Mouse (Mus musculus) liver, embryonic 14.5 days (tissue): ENCODE data around the gene Apom. TPM values are rescaled to one million over a fixed set of nuclear protein-coding genes. Genes with fewer than 3 reads are reported as not detected.
A peak's percentile ranks its signal among the peaks of the same experiment; 100 is the strongest.

Source experiments
- ATAC-seq: fragments of 200-750 bp; cut with Nextera tagmentation; 2 replicates; pipeline ENCODE4 v1.8.0; 2017; ENCODE audit warnings: moderate number of reproducible peaks, mild to moderate bottlenecking, moderate library complexity; ENCODE audit not compliant: insufficient read depth
- DNase-seq, 3 experiments: peaks; one replicate each; pipeline ENCODE4 v3.0.0-alpha.2; 2012 to 2013; ENCODE audit warnings: low read depth in 3 of 3, low spot score in 3 of 3
- H3K27ac ChIP-seq: fragments of 300-500 bp; sonication (generic); 2 replicates; pipeline ENCODE4 v1.5.1; 2014; ENCODE audit warnings: moderate library complexity, mild to moderate bottlenecking, control low read depth, inconsistent platforms
- H3K27me3 ChIP-seq: fragments of 300-500 bp; sonication (generic); 2 replicates; pipeline ENCODE4 v1.6.1; 2014; ENCODE audit warnings: mild to moderate bottlenecking, low read length, moderate library complexity; ENCODE audit not compliant: control insufficient read depth, insufficient read depth
- H3K36me3 ChIP-seq: fragments of 300-500 bp; sonication (generic); replicated peaks from 2 replicates; pipeline ENCODE4 v1.6.1; 2014; ENCODE audit warnings: low read depth; ENCODE audit not compliant: control insufficient read depth, insufficient read depth
- H3K4me1 ChIP-seq, 2 experiments: fragments of 200-500 bp in 1 of 2; fragments of 300-500 bp in 1 of 2; sonication (generic) in 1 of 2; replicated peaks; 2 replicates each; pipeline ENCODE4 v1.6.1; 2012 to 2014; ENCODE audit warnings: antibody characterized with exemption in 1 of 2, inconsistent platforms in 1 of 2, low read length in 1 of 2; ENCODE audit not compliant: control insufficient read depth in 2 of 2, insufficient read depth in 2 of 2
- H3K4me2 ChIP-seq: fragments of 300-500 bp; sonication (generic); 2 replicates; pipeline ENCODE4 v1.6.1; 2014; ENCODE audit warnings: low read depth, mild to moderate bottlenecking, control low read depth, moderate library complexity
- H3K4me3 ChIP-seq, 2 experiments: fragments of 200-500 bp in 1 of 2; fragments of 300-500 bp in 1 of 2; sonication (generic) in 1 of 2; 2 replicates each; pipeline ENCODE4 v1.5.1; 2012 to 2014; ENCODE audit warnings: low read depth in 2 of 2, low read length in 2 of 2, mild to moderate bottlenecking in 2 of 2, control low read depth in 1 of 2, inconsistent platforms in 1 of 2, moderate library complexity in 1 of 2; ENCODE audit not compliant: insufficient read depth in 1 of 2
- H3K9ac ChIP-seq: fragments of 300-500 bp; sonication (generic); replicated peaks from 2 replicates; pipeline ENCODE4 v1.6.1; 2014; ENCODE audit warnings: mild to moderate bottlenecking, control low read depth, moderate library complexity
- H3K9me3 ChIP-seq: fragments of 300-500 bp; sonication (generic); 2 replicates; pipeline ENCODE4 v1.6.1; 2016; ENCODE audit warnings: low read length, mixed read lengths; ENCODE audit not compliant: control insufficient read depth
- CTCF ChIP-seq: IDR thresholded peaks from 2 replicates; pipeline ENCODE4 v1.5.1; 2016; ENCODE audit warnings: antibody characterized with exemption, low read depth, control low read depth
- EP300 ChIP-seq: IDR thresholded peaks from 2 replicates; pipeline ENCODE4 v1.6.1; 2016; ENCODE audit warnings: antibody characterized with exemption, low read depth
- WGBS: fragments of 180-500 bp; shearing (Covaris S2); extraction: QIAGEN DNeasy Blood & Tissue Kit; methylation state at CpG from one replicate; pipeline ENCODE4 v1.1.7; 2014; ENCODE audit not compliant: insufficient replicate concordance; 5-methylcytosine and 5-hydroxymethylcytosine counted together
- polyA plus RNA-seq, 2 experiments: library from polyadenylated mRNA; depleted of rRNA in 1 of 2; stranded (reverse) in 1 of 2; unstranded in 1 of 2; fragments of >200 nt; fragmentation: Nextera tagmentation in 1 of 2; extraction: Ambion mirVana in 1 of 2; gene quantifications; 2 replicates each; pipeline versions ENCODE4 v1.2.1 to v1.2.3; 2012 to 2014

Apom gene
- polyA plus RNA-seq, 2 experiments: 317 to 750 TPM

DNA sequence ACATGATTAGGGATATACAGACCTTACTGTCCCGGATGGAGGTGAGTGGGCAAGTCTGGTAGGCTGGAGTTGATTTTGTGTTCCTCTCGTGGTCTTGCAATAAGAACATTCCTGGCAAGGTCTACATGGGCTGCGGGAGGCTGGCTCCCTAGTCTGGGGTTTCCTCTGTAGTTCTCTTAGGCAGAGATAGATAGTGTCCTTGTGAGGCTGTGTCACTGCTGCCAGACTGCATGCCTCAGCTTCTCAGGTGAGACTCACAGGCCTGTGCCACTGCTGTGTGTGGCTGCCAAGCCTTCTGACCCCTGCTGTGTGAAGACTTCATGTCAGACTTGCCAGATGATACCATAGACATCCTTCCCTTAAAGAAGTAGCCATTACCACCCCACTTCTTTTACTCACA is 7.4 kb upstream of the Apom start:
- WGBS: 84% methylated on average over 3 of the region's 3 CpGs
- no peak for TF ChIP-seq EP300

DNA sequence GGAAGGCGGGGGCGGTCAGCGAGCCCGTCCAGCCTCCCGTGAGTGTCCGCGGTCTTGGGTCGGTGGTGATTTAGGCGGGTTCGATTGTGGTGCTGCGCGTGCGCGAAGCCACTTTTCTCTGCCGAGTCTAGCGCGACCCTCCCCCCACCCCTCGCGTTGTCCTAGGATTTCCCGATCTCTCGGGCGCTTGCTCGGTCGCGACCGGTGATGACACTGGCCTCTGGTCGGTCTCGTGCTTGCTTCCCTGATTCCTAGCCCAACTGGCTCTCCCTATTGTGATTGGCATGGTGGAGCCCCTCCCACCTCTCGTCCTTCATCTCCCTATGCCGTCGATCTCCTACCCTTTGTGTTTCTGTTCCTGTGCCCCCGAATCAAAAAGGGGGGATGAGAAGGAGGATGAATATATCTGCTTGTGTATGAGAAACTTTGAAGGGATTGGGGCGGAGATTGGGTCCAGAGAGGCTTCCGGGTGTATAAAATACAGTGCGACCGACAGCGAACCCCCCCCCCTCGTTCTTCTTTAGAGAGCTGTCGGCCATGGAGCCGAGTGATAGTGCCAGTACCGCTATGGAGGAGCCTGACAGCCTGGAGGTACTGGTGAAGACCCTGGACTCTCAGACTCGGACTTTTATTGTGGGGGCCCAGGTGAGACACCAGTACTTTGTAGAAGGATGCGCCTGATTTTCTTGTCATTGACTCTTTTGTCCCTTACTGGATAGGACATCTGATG is 3.9 kb upstream of the Apom start:
- Histone ChIP-seq H3K9me3 (no peaks in the 10 kb centered on the region), H3K4me1 (peaks cover 10 to 12% of the 10 kb centered on the region in 2 experiments), H3K4me3 (peak overlapping the region; percentile 72 to 83), H3K9ac (peak overlapping the region; percentile 81), H3K27me3 (no peaks in the 10 kb centered on the region), H3K36me3 (peaks cover 27% of the 10 kb centered on the region), H3K4me2 (peak overlapping the region; percentile 93), H3K27ac (peak overlapping the region; percentile 69)
- DNase-seq: peak; percentile 40 to 56 (median 45)
- peak; percentile 36 for ATAC-seq
- TF ChIP-seq CTCF (0 out of 2 replicates have a peak, but pooled peaks have one; percentile 20), EP300 (no peak)
- WGBS: under 1% methylated on average over 41 of the region's 43 CpGs

More for the DNA sequence above, 7.4 kb upstream of the Apom start:
- no peaks in the 10 kb centered on the region for H3K27me3 ChIP-seq
- DNase-seq (no peak), ATAC-seq (no peak)
- peaks cover 10 to 12% of the 10 kb centered on the region in 2 experiments for H3K4me1 ChIP-seq
- H3K4me3 ChIP-seq: no peak overlapping the region
- no peaks in the 10 kb centered on the region for H3K9me3 ChIP-seq
- no peak overlapping the region for H3K4me2 ChIP-seq
- no peak overlapping the region for H3K27ac ChIP-seq
- peaks cover 62% of the 10 kb centered on the region for H3K36me3 ChIP-seq
- H3K9ac ChIP-seq: no peak overlapping the region

DNA sequence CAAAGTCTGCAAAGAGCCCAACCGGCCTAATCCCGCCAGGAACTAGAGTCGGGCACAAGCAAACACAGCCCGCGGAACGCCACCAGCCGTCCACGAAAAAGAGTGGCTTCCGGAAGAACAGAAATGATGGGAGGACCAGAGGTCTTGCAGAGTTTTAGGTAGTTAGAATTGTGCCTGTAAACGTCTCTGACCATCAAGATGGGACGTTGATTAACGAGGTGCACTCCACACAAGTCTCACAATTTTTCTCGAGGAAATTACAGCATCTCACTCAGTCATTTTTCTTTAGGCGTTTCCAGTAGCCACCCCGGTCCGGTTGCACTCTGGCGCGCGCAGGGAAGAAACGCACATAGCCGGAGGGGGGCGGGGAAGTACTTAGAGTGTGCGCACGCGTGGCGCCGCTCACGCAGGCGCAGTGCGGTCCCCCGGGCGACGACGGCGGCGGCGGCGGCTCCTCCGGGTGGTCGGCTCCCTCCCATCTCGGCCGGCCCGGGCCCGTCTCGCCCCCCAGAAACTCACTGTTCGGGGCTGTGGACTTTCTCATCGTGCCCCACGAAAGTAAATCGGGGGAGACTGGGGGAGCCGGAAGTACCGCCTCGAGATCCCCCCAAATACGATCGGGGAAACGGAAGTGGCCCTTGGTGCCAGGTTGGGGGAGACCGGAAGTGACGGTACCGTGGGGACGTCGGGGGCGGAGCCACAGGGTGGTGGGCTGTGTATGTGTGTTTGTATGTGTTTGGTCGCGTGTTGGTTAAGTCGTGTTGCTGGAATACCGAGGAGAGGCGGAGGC is 3.1 kb upstream of the Apom start, which contains the start of gene Bag6:
TSS of gene Bag6 (plus strand) at position 378 of the 790 bp plus-strand sequence.
- peak within 1 kb of the TSS; percentile 72 to 83 for H3K4me3 ChIP-seq
- H3K9ac ChIP-seq: peak within 1 kb of the TSS; percentile 81
- no peaks in the 10 kb centered on the region for H3K9me3 ChIP-seq
- DNase-seq: peak; percentile 81 to 86 (median 83)
- TF ChIP-seq EP300 (peak; percentile 73), CTCF (no peak)
- H3K4me1 ChIP-seq: peaks cover 10 to 12% of the 10 kb centered on the region in 2 experiments
- H3K27me3 ChIP-seq: no peaks in the 10 kb centered on the region
- H3K4me2 ChIP-seq: peak within 1 kb of the TSS; percentile 93
- H3K27ac ChIP-seq: peak within 1 kb of the TSS; percentile 69
- peak; percentile 91 for ATAC-seq
- WGBS: under 1% methylated on average over 65 of the region's 66 CpGs
- H3K36me3 ChIP-seq: peaks cover 19% of the 10 kb centered on the region

DNA sequence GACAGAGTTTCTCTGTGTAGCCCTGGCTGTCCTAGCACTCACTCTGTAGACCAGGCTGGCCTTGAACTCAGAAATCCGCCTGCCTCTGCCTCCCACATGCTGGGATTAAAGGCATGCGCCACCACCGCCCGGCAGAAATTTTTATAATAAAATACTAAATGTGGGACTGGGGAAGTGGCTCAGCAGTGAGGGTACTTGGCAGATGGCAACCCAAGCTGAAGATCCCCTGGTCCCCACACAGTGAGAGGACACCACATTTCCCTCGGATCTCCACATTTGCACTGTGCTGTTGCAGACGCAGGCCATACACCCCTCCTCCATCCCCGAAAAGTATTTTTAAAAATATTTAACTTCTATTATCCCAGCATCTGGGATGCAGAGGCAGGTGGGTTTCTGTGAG is 1.7 kb upstream of the Apom start:
- no peak overlapping the region for H3K27ac ChIP-seq
- H3K4me3 ChIP-seq: no peak overlapping the region
- H3K9me3 ChIP-seq: no peaks in the 10 kb centered on the region
- TF ChIP-seq EP300 (no peak), CTCF (no peak)
- 83% methylated on average over 7 of the region's 7 CpGs for WGBS
- peak overlapping the region; percentile 93; the same call in 1 of the 2 replicates for H3K4me2 ChIP-seq
- DNase-seq (no peak), ATAC-seq (no peak)
- H3K36me3 ChIP-seq: peaks cover 5% of the 10 kb centered on the region
- no peaks in the 10 kb centered on the region for H3K27me3 ChIP-seq
- no peak overlapping the region for H3K9ac ChIP-seq
- H3K4me1 ChIP-seq: peaks cover 10 to 12% of the 10 kb centered on the region in 2 experiments

DNA sequence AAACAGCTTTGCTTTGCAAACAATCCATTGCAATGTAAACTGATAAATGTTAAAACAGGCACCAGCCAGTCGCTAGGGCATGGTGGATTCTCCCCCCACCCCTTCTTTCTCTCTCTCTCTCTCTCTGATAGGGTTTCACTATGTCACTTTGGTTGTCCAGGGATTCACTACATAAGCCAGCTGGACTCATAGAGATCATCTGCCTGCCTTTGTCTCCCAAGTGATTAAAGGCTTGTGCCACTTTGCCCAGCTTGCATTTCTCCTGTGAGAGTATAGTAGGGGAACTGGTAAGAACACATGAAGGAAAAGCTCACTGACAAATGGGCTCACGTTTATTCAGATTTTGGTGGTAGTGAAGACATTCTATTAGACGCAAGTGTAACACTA is 317 bp upstream of the Apom start:
- no peaks in the 10 kb centered on the region for H3K9me3 ChIP-seq
- ATAC-seq (no peak), DNase-seq (no peak)
- WGBS: 70% methylated on average over 3 of the region's 3 CpGs
- H3K27me3 ChIP-seq: no peaks in the 10 kb centered on the region
- H3K9ac ChIP-seq: no peak overlapping the region
- H3K4me3 ChIP-seq: no peak overlapping the region
- H3K4me1 ChIP-seq: peaks cover 9 to 13% of the 10 kb centered on the region in 2 experiments
- no peaks in the 10 kb centered on the region for H3K36me3 ChIP-seq
- no peak for TF ChIP-seq CTCF
- no peak for TF ChIP-seq EP300
- no peak overlapping the region for H3K27ac ChIP-seq
- no peak overlapping the region for H3K4me2 ChIP-seq
